Mouse (Mus musculus): ENCODE measurements around the gene Ankrd66.
A peak's percentile ranks its signal among the peaks of the same experiment; 100 is the strongest.

Gene Ankrd66

GRCm38 (mm10) chr17:43543539-43543938 is at the start of gene Ankrd66:
Gene Ankrd66, minus strand, starts transcription at chr17:43543639.
- no peak for DNase-seq (ENCODE audit: low spot score)

- DNase-seq (ENCODE audit: low spot score) = no peak
These were observed 49.2 kb upstream of the Ankrd66 start for GRCm38 (mm10) chr17:43592296-43593291.

DNA sequence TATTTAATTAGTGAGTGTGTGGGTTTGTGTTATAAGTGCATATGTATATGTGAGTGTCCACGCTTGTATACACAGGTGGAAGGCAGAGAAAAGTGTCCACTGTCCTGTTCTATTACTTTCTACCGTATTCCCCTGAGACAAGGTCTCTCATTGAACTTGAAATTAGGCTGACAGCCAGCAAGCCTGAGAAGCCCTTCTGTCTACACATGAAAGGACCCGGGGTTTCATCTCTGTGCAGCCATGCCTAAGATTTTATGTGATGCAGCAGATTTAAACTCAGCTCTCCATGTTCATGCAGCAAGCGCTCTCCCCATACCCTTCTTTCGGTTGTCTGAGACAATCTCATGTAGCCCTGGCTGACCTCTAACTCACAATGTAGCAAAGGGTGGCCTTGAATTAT is 47.1 kb upstream of the Ankrd66 start:
- DNase-seq (ENCODE audit: low spot score) = peak; percentile 49

- DNase-seq (ENCODE audit: low spot score) = no peak
These were observed 46.3 kb upstream of the Ankrd66 start for GRCm38 (mm10) chr17:43589750-43590149.

GRCm38 (mm10) chr17:43587278-43587677 is 43.8 kb upstream of the Ankrd66 start:
- no peak for DNase-seq (ENCODE audit: low spot score)

DNA sequence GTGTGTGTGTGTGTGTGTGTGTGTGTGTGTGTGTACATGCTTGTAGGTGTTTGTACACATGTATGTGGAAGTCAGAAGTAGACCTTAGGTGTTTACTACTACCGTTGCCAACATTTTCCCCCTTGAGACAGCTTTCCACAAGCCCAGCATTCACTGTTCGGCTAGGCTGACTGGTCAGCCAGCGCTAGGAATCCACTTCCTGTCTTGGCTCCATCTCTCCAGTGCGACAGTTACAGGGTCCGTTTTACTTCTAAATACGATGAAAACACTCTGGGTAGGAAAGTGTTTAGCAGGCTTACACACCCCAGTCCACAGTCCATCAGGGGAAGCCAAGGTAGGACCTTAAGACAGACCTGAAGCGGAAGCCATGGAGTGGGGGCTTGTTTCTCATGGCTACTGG is 41.3 kb upstream of the Ankrd66 start:
- no peak for DNase-seq (ENCODE audit: low spot score)

DNA sequence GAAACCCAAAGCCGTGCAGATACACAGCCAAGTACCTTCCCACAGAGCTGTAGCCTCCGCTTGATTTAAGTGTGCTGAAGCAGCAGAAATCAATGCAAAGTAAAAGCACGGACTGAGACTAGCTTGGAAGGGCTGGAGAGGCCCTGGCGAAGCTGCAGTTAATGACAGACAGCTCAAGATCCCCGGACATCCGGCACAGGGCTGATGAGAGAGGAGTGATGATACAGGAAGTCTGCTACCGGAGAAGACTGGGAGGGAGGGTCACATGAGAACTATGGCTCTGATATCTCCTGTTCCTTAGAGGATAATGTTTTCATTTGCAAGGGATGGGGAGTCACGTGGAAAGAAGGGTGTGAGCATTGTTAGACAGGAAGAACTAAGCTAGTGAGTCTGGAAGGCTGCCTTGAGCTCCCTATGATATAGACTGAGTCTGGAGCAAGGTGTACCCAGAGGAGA is 37.6 kb upstream of the Ankrd66 start:
- peak; percentile 56 for DNase-seq (ENCODE audit: low spot score)

DNA sequence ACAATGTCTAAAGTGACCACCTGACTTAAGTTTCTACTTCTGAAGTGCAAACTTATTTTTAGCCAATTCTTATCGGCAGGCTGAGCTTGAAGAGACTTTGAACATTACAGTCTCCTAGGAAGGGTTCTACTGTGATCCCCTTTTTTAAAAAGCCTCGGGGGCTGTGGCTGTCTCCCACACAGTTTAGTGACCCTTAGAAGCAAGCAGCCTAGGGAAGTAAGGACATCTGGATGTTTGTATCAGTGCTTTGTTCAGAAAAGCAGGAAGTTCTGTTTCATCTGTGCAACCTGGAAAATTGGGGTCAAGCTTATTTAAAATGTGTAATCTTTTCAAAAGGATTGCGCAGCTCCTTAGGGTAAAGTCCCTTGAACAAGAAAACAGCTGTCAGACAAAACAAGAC is 37.0 kb upstream of the Ankrd66 start:
- peak; percentile 5 for DNase-seq (ENCODE audit: low spot score)

- DNase-seq (ENCODE audit: low spot score) = no peak
These were observed 30.2 kb upstream of the Ankrd66 start for GRCm38 (mm10) chr17:43573624-43574073.

- peak; percentile 13 for DNase-seq (ENCODE audit: low spot score)
These were observed 25.8 kb upstream of the Ankrd66 start for GRCm38 (mm10) chr17:43569287-43569686.

- DNase-seq (ENCODE audit: low spot score) = peak; percentile 65
These were observed 24.8 kb upstream of the Ankrd66 start, which contains the start of gene Pla2g7 for GRCm38 (mm10) chr17:43567992-43568888. Gene Pla2g7, plus strand, starts transcription at chr17:43568098.

- DNase-seq (ENCODE audit: low spot score) = peak; percentile 47
These were observed 24.2 kb upstream of the Ankrd66 start for GRCm38 (mm10) chr17:43567593-43567991.

GRCm38 (mm10) chr17:43563192-43563987 is 20.0 kb upstream of the Ankrd66 start:
- no peak for DNase-seq (ENCODE audit: low spot score)

DNA sequence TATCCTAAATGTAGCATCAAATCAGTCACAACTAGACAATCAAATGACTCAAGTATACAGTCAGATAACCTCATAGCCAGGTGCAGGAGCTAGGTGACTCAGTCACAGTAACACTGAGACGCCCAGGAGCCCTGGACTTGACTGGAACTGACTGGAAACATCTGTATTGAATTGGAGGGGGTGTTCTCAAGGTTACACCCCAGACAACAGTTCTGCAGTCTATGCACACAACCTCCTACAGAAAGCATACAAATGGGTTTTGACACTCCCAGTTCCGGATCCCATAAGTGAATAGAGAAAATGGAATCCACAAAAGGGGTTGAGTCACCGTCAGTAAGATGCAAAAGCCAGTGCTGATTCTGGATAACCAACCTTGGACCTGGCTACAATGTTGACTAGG is 15.2 kb upstream of the Ankrd66 start:
- DNase-seq (ENCODE audit: low spot score) = no peak

DNA sequence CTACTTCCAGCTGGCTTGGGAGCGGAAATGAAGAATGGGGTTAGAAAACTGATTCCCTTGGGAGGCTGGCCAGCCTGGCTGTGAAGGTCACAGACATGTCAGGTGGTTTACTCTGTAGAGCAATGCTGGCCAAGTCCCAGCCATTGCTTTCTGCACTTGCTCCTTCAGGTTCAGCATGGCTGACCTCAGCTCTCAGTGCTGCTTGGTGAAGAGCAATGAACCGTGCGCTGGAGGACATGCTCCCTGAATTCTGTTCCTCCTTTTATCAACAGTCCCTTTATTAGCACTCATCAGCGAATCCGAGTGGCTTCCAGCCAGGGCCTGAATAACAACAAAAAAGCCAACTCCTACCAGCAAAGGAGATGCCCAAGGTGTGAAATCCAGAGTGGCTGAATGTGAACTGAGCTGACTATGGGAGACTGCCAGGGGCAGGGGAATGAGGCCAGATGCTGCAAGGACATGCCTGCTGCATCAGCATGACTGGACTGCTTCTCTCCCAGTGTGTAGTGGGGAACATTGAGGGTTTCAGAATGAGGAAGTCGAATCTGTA is 14.2 kb upstream of the Ankrd66 start:
- DNase-seq (ENCODE audit: low spot score) = no peak

- DNase-seq (ENCODE audit: low spot score) = no peak
These were observed 13.7 kb upstream of the Ankrd66 start for GRCm38 (mm10) chr17:43557104-43557503.

- DNase-seq (ENCODE audit: low spot score) = no peak
These were observed 11.3 kb upstream of the Ankrd66 start for GRCm38 (mm10) chr17:43554516-43555403.

DNA sequence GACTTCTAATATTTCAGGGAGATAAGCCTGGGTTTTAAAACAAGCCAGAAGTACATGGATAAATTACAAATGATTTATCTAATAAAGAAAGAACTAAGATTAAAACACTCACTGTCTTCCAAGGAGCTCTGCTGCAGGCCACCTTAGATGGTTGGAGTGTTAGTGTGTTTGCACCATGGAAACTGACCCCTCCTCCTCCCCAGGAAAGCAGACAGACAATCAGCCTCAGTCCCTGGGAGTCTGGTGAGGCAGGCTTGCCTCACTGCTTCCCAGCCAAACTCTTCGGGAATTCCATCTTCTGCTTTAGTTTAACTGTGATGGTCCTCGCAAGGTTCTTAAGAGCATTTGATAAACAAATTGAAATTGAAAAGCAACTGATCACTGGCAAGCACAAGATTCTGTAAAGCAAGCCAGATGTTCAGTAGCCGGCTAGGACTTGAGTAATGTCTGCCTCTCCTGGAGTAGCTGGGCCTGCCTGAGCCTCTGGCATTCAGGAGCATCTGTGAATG is 7.7 kb upstream of the Ankrd66 start:
- no peak for DNase-seq (ENCODE audit: low spot score)

DNA sequence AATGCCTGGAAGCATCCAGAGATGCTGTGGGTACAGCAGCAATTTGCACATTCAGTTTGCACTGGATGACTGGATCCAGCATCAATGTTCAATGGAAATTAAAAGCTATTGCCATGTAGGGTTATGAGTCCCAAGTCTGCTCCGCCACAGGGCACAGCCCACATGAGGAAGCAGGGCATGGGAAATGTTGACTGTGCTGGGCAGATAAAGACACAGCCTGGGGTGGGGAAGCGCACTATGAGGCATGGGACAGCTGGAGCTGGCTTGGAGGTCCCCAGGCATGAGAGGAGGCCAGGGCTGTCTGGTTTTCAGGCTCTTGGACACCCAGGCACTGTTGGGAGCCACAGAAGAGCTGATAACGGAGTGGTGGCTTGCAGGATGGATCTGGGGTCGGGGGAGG is 601 bp upstream of the Ankrd66 start:
- DNase-seq (ENCODE audit: low spot score) = no peak

DNA sequence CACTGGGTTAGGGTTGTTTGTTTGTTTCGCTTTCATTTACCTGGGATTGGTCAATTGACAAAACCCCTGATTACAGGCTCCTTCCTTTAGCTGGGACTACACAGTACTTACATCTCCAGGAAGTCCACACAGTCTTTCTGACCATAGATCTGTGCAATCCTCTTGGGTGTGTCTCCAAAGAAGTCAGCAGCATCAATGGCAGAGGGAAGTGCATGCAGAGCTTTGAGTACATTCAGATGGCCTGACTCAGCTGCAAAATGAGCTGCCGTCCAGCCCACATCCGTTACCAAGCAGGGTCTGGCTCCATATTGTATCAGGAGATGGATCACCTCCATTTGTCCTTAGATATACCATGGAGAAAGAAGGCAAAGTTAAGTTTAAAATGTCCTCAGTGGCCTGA is 4.7 kb downstream of the Ankrd66 start:
- no peak for DNase-seq (ENCODE audit: low spot score)
